Mouse (Mus musculus): Measurements from ENCODE around the gene Fibin. TPM values are rescaled to one million over a fixed set of nuclear protein-coding genes. Genes with fewer than 3 reads are reported as not detected.

Fibin gene
- polyA plus RNA-seq, 1 experiment from 2014 or later: 45.3 TPM

Other genes starting within 250 kb of the Fibin start
- 0.26 and 0.63 TPM in 2 replicates for gene Bbox1, start 48.6 kb downstream of the Fibin start, polyA plus RNA-seq (2015; fragmentation: Nextera tagmentation; extraction: Ambion mirVana)
- not detected in 2 replicates for gene Slc5a12, start 234.1 kb upstream of the Fibin start, polyA plus RNA-seq (2015; fragmentation: Nextera tagmentation; extraction: Ambion mirVana)

Data from stomach, embryonic 15.5 days (tissue).